Mouse (Mus musculus) B cell, adult 2 months (primary cell): Measurements from ENCODE around the gene Cercam.

Source experiments
- DNase-seq, 2 experiments: peaks; one replicate each; pipeline ENCODE4 v3.0.0; 2022

Gene Cercam

DNA sequence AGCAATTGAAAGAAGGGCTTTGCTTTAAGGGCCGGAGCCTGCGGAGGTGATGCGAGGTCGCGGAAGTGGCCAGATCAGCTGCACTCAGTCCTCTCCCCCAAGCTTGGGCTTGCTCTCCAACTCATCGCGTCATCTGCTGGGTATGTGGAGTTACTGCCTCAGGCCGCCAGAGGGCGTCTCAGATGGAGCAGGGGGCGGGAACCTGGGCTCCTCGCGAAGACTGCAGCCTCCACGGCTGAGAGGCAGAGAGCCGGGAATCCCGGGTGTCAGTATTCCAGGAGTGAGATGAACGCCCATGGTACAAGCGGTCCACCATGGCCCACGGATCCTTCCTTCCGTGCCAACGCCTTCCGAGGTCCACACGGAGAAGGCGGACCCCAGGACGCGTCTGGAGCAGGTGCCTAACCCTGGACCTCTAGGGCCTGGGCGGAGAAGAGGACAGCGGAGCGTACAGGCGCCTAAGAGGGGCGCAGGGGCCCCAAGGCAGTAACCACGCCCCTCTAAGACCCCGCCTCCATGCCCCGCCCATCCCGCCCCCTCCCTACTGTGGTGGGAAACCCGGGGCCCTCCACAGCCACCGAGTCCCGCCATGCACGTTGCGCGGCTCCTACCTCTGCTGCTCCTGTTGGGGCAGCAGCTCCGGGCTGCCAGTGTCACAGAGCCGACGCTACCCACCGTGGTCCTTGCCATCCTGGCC is at the start of gene Cercam:
Gene Cercam, plus strand, starts transcription at position 216 of the 697 bp plus-strand sequence.
- peak; percentile 87 to 88 for DNase-seq

DNA sequence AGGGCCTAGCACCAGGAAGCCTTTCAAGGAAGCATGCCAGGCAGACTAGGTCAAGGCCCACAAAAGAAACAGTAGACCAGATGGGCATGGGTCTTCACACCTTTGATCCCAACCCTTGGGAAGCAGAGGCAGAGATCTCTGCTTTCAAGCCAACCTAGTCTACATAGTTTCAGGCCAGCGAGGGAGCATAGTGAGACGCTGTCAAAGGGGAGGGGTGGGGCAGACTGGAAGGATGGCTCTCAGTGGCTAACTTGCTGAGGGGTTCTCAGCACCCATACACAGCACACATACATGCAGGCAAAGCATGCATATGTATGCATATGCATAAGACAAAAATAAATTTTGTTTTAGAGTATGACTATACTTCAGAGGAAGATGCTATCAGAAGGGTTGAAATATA is 49.6 kb upstream of the Cercam start:
- DNase-seq: no peak

DNA sequence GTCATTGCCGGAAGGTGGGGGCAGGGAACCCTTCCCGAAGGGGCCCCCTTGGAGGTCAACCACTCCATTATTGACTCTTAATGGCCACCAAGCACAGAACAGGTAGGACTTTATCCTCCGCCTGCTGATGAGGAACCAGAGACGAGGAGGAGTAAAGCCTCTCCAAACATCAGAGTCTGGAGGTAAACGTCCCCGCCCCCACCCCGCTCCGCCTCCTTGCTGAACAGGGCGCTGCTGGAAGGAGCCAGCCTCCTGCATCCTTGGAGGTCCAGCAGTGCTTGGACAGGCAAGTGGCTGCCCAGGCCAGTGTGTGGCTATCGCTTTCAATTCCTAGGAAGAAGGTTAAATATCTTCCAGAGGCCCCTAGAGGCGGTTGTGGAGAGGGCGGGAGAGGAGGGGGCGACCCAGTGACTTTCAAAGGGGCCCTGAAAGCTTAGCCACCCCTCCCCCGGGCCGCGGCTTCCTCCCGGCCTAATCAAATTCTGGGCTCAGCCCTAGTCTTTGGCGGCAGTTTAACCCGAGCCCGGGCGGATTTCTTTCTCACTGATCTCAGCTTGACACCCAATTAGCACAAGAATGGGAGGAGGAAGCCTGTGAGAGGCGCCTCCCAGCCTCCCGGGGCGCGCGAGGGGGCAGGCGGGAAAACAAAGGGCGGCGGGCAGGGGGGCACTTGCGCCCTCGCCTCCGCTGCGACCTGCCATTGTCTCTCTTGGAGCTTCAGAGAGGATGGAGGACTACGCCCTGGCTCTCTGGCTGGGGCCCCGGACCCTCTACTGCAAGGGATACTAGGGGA is 48.7 kb upstream of the Cercam start, which contains the start of gene Urm1:
Gene Urm1, plus strand, starts transcription at position 51 of the 793 bp plus-strand sequence.
- DNase-seq: peak; percentile 52 to 58

DNA sequence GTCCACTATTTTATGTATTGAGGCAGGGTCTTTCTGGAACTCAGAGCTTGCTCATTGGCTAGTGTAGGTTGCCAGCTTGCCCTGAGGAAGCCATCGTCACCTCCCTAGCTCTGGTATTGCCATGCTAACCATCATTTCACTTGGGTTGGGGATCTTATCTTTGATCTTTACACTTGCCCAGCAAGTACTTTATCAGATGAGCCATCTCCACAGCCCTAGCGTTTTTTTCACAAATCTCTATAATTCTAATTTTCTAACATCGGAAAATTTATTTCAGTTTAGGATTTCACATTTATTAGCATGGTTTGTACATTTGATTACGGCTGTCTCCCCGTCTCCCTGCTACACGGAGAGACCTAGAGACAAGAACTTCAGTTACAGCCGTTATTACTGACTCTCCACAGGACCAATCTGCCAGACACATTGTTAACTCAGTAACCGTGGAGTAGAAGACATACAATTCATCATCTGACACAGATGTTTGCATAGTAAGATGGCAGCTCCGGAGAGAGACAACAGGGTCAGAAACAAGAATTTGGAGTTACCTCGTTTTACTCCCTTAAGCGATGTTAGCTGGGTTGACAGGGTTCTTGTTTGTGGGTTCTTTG is 42.5 kb upstream of the Cercam start:
- no peak for DNase-seq

DNA sequence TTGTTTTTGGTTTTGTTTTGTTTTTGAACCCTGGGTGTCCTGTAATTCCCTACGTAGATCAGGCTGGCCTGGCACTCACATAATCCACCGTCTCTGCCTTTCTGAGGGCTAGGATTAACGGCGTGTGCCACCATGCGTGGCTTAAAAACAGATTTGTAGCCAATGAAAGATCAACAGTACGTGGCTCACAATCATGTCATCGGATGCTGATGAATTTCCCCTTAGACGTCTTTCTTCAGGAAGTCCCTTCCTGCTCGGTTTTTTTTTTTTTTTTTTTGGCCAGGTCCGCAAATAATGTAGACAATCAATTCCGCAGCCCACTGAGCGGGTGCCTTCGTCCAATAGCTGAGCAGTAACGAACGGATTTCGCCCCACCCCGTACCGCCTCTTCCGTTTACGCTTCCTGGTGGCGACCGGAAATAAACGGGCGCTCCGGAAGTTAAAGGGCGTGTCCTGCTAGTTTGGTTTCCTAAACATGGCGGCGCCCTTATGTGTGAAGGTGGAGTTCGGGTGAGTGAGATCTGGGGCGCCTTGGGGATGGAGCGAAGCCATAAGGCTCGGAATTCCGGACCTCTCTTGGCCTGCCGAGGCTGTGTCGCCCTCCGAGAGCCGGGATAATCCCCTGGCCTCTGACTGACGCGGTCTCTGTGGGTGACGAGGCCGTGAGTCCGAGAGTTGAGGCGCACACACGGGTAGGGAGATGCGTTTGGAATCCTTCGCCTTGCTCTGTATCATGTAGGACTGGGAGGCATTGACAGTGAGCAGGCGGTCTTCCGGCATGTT is 41.8 kb upstream of the Cercam start:
- peak; percentile 97 to 98 for DNase-seq

DNA sequence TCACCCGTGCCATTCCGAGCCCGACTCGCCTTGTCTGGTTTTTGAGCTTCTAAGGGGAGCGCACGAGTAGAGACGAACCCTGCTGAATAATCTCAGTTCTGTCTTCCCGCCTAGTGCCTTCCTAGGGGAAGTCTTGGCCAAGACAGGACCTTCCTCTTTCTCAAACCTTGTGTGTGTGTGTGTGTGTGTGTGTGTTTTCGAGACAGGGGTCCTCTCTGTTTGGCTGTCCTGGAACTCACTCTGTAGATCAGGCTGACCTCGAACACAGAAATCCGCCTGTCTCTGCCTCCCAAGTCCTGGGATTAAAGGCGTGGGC is 41.3 kb upstream of the Cercam start:
- DNase-seq: no peak

DNA sequence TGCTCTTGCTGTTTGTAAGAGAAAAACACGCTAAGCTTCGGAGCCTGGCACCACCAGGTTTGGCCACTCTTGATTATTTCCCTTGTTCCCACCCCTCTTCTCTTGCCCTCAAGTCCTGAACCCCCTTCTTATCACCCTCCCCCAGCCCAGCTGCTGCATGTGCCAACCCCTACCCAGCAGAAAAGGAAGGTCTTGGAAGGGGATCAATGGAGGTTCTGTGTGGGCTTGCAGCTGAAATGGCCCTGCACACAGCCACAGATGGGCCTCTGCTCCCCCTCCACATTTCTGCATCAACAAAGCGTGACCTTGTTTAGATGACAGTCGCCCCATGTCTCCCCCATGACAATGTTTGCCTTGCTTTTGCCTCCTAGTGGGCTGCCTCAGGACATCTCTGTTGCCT is 37.9 kb upstream of the Cercam start:
- no peak for DNase-seq

DNA sequence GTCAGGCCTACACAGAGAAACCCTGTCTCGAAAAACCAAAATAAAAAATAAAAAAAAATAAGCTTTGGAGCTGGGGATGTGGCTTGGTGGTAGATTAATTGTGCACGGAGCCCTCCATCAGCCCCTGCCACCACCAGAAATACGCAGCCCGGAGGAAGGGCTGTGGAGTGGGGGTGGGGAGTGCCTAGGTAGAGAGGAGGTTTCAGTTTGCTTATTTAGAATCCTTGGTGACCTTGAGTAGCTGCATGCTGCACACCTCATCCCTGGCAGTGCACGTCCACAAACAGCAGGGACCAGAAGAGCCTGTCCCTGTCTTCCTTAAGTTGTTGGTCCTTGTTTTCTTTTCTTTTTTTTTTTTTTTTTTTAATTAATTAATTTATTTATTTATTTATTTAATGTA is 35.2 kb upstream of the Cercam start:
- no peak for DNase-seq

DNA sequence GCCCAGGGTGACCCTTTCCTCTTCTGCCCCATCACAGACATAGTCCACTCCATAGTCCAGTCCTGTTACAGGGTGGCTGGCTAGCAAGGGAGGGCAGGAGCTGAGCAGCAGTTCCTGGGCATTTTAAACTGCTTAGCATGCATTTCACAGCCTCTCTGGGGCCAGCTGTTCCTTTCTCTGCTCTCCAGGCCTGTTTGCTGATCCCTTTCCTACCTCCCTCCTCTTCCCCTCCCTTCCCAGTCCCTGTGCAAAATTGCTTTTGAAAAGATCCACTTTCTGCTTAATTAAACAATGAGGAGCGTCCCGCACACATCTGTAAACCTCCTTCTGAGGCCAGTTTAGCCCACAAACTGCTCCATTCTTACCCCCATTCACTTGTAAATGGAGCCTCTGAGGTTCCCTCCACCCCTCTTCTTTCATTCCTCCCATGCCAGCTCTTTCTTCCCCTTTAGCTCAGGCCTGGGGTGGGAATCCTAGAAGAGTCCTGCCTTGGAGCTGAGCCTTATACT is 33.5 kb upstream of the Cercam start:
- DNase-seq: no peak

DNA sequence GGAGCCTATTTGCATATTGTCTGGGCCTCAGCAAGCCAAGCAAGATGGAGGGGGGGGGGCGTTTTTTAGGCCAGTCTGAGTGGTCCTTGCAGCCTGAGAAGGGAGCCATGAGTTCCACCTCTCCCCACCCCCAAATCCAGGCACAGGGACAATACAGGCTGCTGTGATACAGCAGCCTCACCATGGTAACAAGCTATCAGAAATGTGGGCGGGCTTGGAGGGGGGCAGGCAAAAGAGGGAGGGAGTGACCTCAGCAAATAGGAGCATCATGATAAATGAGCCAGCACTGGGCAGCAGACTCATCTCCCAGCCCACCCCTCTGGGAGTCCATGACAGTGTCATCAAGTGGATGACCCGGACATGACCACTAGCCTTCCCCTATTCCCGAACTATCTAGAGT is 29.5 kb upstream of the Cercam start:
- no peak for DNase-seq

DNA sequence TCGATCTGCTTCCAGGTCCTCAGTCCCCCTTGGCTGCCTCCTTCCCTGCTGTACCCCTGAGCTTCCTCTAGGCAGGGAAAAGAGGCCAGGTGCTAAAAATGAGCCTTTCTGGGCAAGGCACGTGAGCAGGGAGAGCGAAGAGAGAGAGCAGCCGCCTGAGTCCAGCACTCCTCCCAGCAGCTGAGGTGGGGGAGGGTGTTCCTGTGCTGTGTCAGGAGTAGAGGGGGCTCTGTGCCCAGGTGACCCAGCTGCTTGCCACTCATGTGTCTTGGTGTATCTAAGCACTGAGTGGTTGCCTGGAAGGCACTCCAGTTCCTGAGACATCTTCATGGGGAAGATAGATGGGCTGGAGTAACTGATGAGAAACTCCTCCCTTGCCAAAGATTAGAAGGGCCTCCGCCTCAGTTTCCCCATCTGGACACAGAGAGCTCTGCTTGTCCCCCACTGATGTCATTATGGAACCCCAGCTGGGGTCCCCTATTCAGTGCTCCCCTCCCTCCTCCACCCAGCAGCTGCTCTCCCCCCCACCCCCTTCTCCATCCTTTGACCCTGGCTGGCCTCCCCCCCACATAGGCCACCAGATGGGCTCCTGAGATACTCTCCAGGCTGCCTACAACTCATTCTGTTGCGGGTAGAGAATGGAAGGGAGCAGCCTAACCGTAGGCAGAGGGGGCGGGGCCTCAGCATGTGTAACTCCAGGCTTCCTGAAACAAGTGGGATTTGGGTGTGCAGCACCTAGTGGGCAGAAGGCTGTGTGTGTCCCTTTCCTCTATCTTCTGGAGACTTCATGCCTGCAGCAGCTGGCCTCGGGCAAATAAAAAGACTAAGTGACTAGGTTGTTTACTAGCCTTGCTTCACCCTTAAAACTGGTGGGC is 25.5 kb upstream of the Cercam start:
- no peak for DNase-seq

DNA sequence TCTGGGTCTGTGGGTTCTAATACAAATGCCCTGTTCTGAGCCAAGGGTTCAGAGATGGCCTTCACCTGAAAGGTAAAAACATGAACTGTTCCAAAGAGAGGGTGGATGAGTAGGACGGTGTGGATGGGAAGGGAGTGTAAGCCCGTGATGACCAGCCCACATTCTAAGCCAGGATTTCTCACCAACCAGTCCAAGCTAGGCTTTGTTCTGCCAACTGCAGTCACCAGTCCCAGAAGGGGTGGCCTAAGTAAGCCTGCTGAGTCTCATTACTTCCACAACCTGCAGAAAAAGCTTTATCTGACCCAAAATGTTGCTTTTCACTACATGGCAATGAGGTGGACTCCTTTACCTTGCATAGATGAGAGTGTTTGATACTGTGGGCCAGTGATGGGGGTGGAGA is 24.8 kb upstream of the Cercam start:
- no peak for DNase-seq

DNA sequence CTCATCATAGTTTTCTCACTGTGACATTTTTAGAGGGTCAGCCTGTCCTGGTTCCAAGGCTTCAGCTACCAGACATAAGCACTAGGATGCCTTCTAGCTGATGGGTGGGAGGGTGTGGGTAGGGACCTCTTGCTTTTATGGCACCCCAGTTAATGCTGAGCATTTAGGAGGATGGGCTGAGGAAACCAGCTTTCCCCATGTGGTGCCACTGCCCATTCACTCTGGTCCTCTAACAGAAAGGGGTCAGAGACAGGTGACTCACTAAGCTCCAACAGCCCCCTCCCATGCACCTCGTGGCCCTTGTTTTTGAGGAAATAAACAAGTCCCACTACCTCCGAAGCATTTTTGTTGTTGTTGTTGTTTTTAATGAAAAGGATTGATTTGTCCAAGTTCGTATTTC is 24.3 kb upstream of the Cercam start:
- no peak for DNase-seq

DNA sequence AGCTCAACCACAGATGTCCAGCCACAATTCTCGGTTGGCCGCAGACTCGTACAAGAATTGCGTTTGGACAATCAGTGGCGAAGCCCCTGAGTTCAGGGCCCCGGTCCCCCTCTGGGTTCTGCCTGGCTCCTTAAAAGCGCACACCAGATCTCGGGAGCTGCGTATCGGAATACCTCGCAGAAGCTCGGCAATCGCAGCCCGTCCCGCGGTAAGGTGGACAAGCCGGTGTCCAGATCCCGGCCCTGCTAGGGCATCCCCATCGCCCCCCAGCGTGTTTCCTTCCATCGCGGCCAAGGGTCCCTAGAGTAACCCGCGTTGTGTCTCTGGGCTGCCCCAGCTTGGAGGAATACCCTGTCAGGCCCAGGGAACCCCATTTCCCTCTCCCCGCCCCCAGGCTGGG is 23.3 kb upstream of the Cercam start:
- DNase-seq: no peak

DNA sequence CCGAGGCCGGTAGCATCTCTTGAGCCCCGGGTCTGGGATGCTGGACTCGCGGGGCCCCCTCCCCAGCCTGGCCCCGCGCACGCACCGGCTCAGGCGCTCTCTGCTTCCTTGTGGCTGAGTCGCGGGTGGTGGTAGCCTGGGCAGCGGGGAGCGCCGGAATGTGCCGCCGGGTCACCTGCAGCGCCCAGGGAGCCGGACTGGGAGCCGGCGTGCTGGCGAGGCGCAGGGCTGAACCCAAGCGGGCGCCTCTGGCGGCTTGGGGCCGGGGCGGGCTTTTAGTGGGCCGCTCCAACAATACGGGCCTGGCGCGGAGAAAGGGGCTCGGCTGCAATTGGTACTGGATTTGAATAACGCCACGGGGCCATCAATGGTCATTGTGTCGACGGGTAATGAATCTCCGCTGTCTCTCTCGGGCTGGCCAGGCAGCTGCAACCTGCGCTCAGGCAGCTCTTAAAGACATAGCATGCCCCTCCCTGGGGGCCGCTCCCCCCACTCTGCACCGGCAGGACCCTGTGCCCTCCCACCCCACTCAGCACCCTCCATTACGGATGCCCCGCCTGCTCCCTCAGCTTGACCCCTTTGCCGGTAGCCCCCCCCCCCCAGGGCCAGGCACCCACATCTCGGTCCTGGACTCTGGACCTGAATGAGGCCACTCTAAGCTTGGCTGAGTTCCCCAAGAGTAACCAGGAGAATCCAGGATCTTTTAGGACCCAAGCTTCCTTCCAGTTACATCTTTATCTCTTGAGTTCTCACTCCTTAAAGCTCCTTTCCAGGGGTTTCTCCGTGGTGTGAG is 22.7 kb upstream of the Cercam start:
- DNase-seq: no peak

DNA sequence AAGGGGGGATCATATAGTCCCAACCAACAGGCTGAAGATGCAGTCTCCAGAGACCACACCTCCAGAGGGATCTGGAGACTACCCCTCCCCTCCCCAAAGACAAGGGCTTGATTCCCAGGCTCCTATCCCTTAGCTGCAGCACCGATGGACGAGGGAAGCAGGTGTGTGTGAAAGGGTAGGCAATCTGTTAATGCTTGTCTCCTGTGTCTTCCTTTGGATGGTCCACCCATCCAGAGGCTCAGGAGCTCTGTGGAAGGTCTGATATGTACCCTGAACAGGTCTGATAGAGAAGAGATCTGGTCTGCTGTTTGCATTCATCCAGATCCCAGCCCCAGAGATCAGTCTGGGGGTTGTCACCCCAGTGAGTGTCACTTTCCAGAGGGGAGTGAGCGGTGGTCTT is 22.1 kb upstream of the Cercam start:
- DNase-seq: no peak

DNA sequence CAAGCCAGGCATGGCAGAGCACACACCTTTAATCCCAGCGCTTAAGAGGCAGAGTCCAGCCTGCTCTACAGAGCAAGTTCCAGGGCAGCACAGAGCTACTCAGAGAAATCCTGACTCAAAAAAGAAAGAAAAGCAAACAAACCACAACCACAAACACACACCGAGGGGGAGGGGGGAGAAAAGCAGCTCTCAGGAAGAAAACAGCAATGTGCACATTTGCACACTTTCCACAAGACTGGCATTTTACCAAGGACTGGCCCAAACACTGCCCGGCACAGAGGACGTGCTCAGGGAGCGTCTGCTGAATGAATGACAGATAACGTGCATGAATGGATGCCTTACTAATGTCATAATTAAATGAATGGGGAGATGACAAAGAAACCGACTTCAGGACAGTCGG is 19.9 kb upstream of the Cercam start:
- DNase-seq: no peak

DNA sequence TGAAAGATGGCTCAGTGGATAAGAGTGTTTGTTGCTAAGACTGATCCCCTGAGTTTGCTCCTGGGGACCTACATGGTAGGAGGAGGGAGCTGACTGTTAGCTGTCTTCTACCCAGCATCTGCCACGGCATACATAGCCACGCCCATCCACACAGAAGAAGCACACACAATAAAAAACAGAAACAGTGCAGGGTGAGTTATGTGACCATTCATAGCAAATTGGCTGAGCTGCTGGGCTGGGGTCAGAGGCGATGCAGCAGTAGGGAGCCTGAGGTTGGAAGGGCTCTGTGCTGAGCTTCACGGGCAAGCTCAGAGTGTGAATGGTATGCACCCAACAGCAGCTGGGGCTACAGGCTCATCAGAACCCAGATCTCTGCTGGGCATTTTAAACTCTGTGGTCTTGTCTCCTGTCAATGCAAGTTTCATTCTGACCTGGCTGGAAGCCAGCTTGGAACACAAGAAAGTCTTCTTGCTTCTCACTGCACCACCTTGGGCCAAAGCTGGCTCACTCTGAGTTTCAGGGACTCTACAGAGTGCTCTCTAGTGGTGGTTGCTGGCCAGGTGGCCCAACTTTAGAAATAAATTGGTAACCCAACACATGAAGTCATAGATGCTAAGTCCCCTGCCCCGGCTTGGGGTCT is 19.0 kb upstream of the Cercam start:
- no peak for DNase-seq

DNA sequence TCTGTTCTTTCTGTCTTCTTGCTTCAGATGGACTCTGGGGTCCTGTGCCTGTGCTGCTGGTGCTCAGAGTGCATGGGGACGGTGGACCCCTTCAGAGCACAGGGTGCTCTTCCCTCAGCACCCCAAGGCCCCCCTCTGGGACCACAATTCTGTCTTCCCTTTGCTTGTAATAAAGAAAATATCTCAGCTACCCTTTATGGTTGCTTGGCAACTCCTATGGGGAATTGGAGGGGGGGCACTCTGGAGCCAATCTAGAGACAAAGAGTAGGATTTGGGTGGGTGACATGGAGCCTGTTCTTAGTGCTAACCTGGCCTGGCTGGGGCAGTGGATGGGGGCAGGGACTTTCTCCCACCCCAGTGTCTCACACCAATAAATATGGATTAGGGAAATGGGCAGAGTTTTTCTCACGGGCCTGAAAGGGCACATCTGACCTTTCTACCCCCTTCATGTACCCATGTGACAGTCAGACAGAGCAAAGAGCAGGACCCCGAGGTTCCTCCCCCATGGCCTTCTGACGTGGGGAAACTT is 15.9 kb upstream of the Cercam start:
- no peak for DNase-seq

DNA sequence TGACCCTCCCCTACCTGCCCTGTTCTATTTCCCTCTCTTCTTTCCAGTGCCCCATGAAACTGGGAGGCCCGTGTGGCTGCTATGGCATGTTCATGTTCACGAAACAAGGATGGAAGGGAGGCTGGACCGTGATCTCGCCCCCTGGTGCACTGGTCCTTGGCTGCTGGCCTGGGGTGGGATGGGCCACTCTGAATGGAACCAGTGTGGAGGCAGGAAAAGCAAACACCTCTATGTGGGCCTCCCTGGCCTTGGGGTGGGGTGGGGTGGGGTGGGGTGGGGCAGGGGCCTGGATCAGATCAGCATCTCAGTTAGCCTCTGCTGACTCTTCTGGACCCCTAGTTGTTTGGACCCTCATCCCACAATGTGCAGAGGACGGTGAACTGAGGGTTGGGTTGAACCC is 15.2 kb upstream of the Cercam start:
- no peak for DNase-seq
